Mouse (Mus musculus): Measurements from ENCODE around the gene Rdh8.

DNA sequence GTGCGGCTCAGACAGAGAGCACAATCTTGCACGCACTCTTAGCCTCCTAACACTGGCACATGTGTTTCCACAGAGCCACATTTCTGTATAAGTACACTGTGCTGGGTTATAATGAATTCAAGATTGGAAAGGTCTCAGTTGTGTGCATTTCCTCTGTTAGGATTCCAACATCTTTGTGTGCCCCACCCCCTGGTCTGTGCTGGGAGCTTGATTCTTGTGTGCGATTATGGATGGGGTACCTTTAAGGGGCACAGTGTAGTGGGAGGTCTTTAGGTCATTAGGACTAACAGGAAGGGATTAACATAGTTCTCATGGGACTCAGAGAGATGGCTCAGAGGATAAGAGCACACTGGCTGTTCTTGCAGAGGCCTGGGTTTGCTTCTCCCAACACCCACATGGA, 28.0 kb upstream of the Rdh8 start:
- no peak for TF ChIP-seq POLR2A (IDR thresholded peaks at IDR 0.05; ENCODE audit: borderline replicate concordance, extremely low read depth, low read depth, low read length)
- TF ChIP-seq CTCF (IDR thresholded peaks at IDR 0.05; ENCODE audit: insufficient read depth, low read length): no peak

Data from lung, adult 2 months (tissue).